Mouse (Mus musculus): ENCODE measurements around the gene Tpcn2. TPM values are rescaled to one million over a fixed set of nuclear protein-coding genes. Genes with fewer than 3 reads are reported as not detected.

The Tpcn2 gene
- polyA plus RNA-seq, 1 experiment from 2014 or later = 0.95 TPM

- Histone ChIP-seq H3K4me1 (replicated peaks; ENCODE audit: control insufficient read depth, insufficient read depth, low read length) (peaks cover 9% of the 10 kb centered on the region; the same call in 1 of the 2 replicates), H3K27me3 (ENCODE audit: control insufficient read depth, insufficient read depth, low read length) (no peaks in the 10 kb centered on the region), H3K9me3 (ENCODE audit: control insufficient read depth, low read length) (no peaks in the 10 kb centered on the region), H3K27ac (no peak overlapping the region), H3K4me2 (replicated peaks) (no peak overlapping the region), H3K36me3 (replicated peaks; ENCODE audit: control insufficient read depth, insufficient read depth) (no peaks in the 10 kb centered on the region), H3K4me3 (replicated peaks; ENCODE audit: low read length) (no peak overlapping the region), H3K9ac (no peak overlapping the region)
- ATAC-seq (ENCODE audit: low FRiP score) (no peak), DNase-seq (ENCODE audit: low spot score) (no peak)
These were observed 17.2 kb upstream of the Tpcn2 start for GRCm38 (mm10) chr7:145301008-145301340.

- H3K27ac ChIP-seq = no peak within 1 kb of the TSS
- no peak within 1 kb of the TSS for H3K4me3 ChIP-seq (replicated peaks; ENCODE audit: low read length)
- no peak within 1 kb of the TSS for H3K4me2 ChIP-seq (replicated peaks)
- ATAC-seq (ENCODE audit: low FRiP score) = no peak
- H3K36me3 ChIP-seq (replicated peaks; ENCODE audit: control insufficient read depth, insufficient read depth) = no peaks in the 10 kb centered on the region
- no peaks in the 10 kb centered on the region for H3K9me3 ChIP-seq (ENCODE audit: control insufficient read depth, low read length)
- no peaks in the 10 kb centered on the region for H3K27me3 ChIP-seq (ENCODE audit: control insufficient read depth, insufficient read depth, low read length)
- no peak for DNase-seq (ENCODE audit: low spot score)
- no peak within 1 kb of the TSS for H3K9ac ChIP-seq
- WGBS = 33% methylated on average over 12 of the region's 13 CpGs
- H3K4me1 ChIP-seq (replicated peaks; ENCODE audit: control insufficient read depth, insufficient read depth, low read length) = peaks cover 9% of the 10 kb centered on the region; the same call in 1 of the 2 replicates
These were observed 16.7 kb upstream of the Tpcn2 start, which contains the start of gene Mrgprf for GRCm38 (mm10) chr7:145300321-145301007. Mrgprf (plus strand) TSS chr7:145300828.

- H3K4me2 ChIP-seq (replicated peaks) = no peak overlapping the region
- H3K4me3 ChIP-seq (replicated peaks; ENCODE audit: low read length) = no peak overlapping the region
- H3K9me3 ChIP-seq (ENCODE audit: control insufficient read depth, low read length) = no peaks in the 10 kb centered on the region
- H3K36me3 ChIP-seq (replicated peaks; ENCODE audit: control insufficient read depth, insufficient read depth) = no peaks in the 10 kb centered on the region
- DNase-seq (ENCODE audit: low spot score) (no peak), ATAC-seq (ENCODE audit: low FRiP score) (no peak)
- WGBS = 72% methylated on average over 7 of the region's 7 CpGs
- no peak overlapping the region for H3K9ac ChIP-seq
- H3K4me1 ChIP-seq (replicated peaks; ENCODE audit: control insufficient read depth, insufficient read depth, low read length) = peaks cover 9% of the 10 kb centered on the region; the same call in 1 of the 2 replicates
- H3K27me3 ChIP-seq (ENCODE audit: control insufficient read depth, insufficient read depth, low read length) = no peaks in the 10 kb centered on the region
- H3K27ac ChIP-seq = no peak overlapping the region
These were observed 15.9 kb upstream of the Tpcn2 start for GRCm38 (mm10) chr7:145299562-145300320.

GRCm38 (mm10) chr7:145298666-145299490 is 15.1 kb upstream of the Tpcn2 start:
- Histone ChIP-seq H3K4me3 (replicated peaks; ENCODE audit: low read length) (no peak overlapping the region), H3K9ac (no peak overlapping the region), H3K27me3 (ENCODE audit: control insufficient read depth, insufficient read depth, low read length) (no peaks in the 10 kb centered on the region), H3K36me3 (replicated peaks; ENCODE audit: control insufficient read depth, insufficient read depth) (no peaks in the 10 kb centered on the region), H3K9me3 (ENCODE audit: control insufficient read depth, low read length) (no peaks in the 10 kb centered on the region), H3K27ac (no peak overlapping the region), H3K4me1 (replicated peaks; ENCODE audit: control insufficient read depth, insufficient read depth, low read length) (peaks cover 9% of the 10 kb centered on the region; the same call in 1 of the 2 replicates), H3K4me2 (replicated peaks) (no peak overlapping the region)
- DNase-seq (ENCODE audit: low spot score) = no peak
- 67% methylated on average over 3 of the region's 3 CpGs for WGBS
- ATAC-seq (ENCODE audit: low FRiP score) = no peak

GRCm38 (mm10) chr7:145293859-145294258 is 10.0 kb upstream of the Tpcn2 start:
- H3K4me1 ChIP-seq (replicated peaks; ENCODE audit: control insufficient read depth, insufficient read depth, low read length) = no peaks in the 10 kb centered on the region
- ATAC-seq (ENCODE audit: low FRiP score) (no peak), DNase-seq (ENCODE audit: low spot score) (no peak)
- no peaks in the 10 kb centered on the region for H3K27me3 ChIP-seq (ENCODE audit: control insufficient read depth, insufficient read depth, low read length)
- no peaks in the 10 kb centered on the region for H3K36me3 ChIP-seq (replicated peaks; ENCODE audit: control insufficient read depth, insufficient read depth)
- WGBS = 36% methylated on average over 6 of the region's 6 CpGs
- no peaks in the 10 kb centered on the region for H3K9me3 ChIP-seq (ENCODE audit: control insufficient read depth, low read length)
- no peak overlapping the region for H3K27ac ChIP-seq
- no peak overlapping the region for H3K4me3 ChIP-seq (replicated peaks; ENCODE audit: low read length)
- H3K4me2 ChIP-seq (replicated peaks) = no peak overlapping the region
- H3K9ac ChIP-seq = no peak overlapping the region

- H3K4me3 ChIP-seq (replicated peaks; ENCODE audit: low read length) = no peak overlapping the region
- DNase-seq (ENCODE audit: low spot score) (no peak), ATAC-seq (ENCODE audit: low FRiP score) (no peak)
- 80% methylated on average over 2 of the region's 2 CpGs for WGBS
- H3K27me3 ChIP-seq (ENCODE audit: control insufficient read depth, insufficient read depth, low read length) = no peaks in the 10 kb centered on the region
- H3K36me3 ChIP-seq (replicated peaks; ENCODE audit: control insufficient read depth, insufficient read depth) = no peaks in the 10 kb centered on the region
- H3K4me1 ChIP-seq (replicated peaks; ENCODE audit: control insufficient read depth, insufficient read depth, low read length) = no peaks in the 10 kb centered on the region
- no peaks in the 10 kb centered on the region for H3K9me3 ChIP-seq (ENCODE audit: control insufficient read depth, low read length)
- no peak overlapping the region for H3K27ac ChIP-seq
- H3K4me2 ChIP-seq (replicated peaks) = no peak overlapping the region
- no peak overlapping the region for H3K9ac ChIP-seq
These were observed 8.9 kb upstream of the Tpcn2 start for GRCm38 (mm10) chr7:145292726-145293125.

GRCm38 (mm10) chr7:145291847-145292246 is 8.0 kb upstream of the Tpcn2 start:
- H3K4me1 ChIP-seq (replicated peaks; ENCODE audit: control insufficient read depth, insufficient read depth, low read length) = no peaks in the 10 kb centered on the region
- no peak overlapping the region for H3K4me2 ChIP-seq (replicated peaks)
- H3K4me3 ChIP-seq (replicated peaks; ENCODE audit: low read length) = no peak overlapping the region
- H3K9ac ChIP-seq = no peak overlapping the region
- ATAC-seq (ENCODE audit: low FRiP score) (no peak), DNase-seq (ENCODE audit: low spot score) (no peak)
- no peaks in the 10 kb centered on the region for H3K27me3 ChIP-seq (ENCODE audit: control insufficient read depth, insufficient read depth, low read length)
- 97% methylated on average over 2 of the region's 2 CpGs for WGBS
- H3K36me3 ChIP-seq (replicated peaks; ENCODE audit: control insufficient read depth, insufficient read depth) = no peaks in the 10 kb centered on the region
- no peaks in the 10 kb centered on the region for H3K9me3 ChIP-seq (ENCODE audit: control insufficient read depth, low read length)
- no peak overlapping the region for H3K27ac ChIP-seq

- ATAC-seq (ENCODE audit: low FRiP score) (no peak), DNase-seq (ENCODE audit: low spot score) (no peak)
- H3K9me3 ChIP-seq (ENCODE audit: control insufficient read depth, low read length) = no peaks in the 10 kb centered on the region
- H3K27ac ChIP-seq = no peak overlapping the region
- H3K27me3 ChIP-seq (ENCODE audit: control insufficient read depth, insufficient read depth, low read length) = no peaks in the 10 kb centered on the region
- H3K36me3 ChIP-seq (replicated peaks; ENCODE audit: control insufficient read depth, insufficient read depth) = no peaks in the 10 kb centered on the region
- no peak overlapping the region for H3K9ac ChIP-seq
- no peaks in the 10 kb centered on the region for H3K4me1 ChIP-seq (replicated peaks; ENCODE audit: control insufficient read depth, insufficient read depth, low read length)
- WGBS = 18% methylated on average over 5 of the region's 5 CpGs
- H3K4me2 ChIP-seq (replicated peaks) = no peak overlapping the region
- H3K4me3 ChIP-seq (replicated peaks; ENCODE audit: low read length) = no peak overlapping the region
These were observed 5.5 kb upstream of the Tpcn2 start for GRCm38 (mm10) chr7:145289302-145289701.

GRCm38 (mm10) chr7:145287410-145287809 is 3.6 kb upstream of the Tpcn2 start:
- Histone ChIP-seq H3K4me2 (replicated peaks) (no peak overlapping the region), H3K36me3 (replicated peaks; ENCODE audit: control insufficient read depth, insufficient read depth) (no peaks in the 10 kb centered on the region), H3K27me3 (ENCODE audit: control insufficient read depth, insufficient read depth, low read length) (no peaks in the 10 kb centered on the region), H3K9me3 (ENCODE audit: control insufficient read depth, low read length) (no peaks in the 10 kb centered on the region), H3K4me1 (replicated peaks; ENCODE audit: control insufficient read depth, insufficient read depth, low read length) (no peaks in the 10 kb centered on the region), H3K27ac (no peak overlapping the region), H3K4me3 (replicated peaks; ENCODE audit: low read length) (no peak overlapping the region), H3K9ac (no peak overlapping the region)
- 86% methylated on average over 6 of the region's 6 CpGs for WGBS
- ATAC-seq (ENCODE audit: low FRiP score) = no peak
- no peak for DNase-seq (ENCODE audit: low spot score)

All from hindbrain, embryonic 14.5 days (tissue).